Mouse (Mus musculus) kidney, embryonic 16.5 days (tissue): ENCODE data around the gene Zmiz1. TPM values are rescaled to one million over a fixed set of nuclear protein-coding genes. Genes with fewer than 3 reads are reported as not detected.
A peak's percentile ranks its signal among the peaks of the same experiment; 100 is the strongest.

Source experiments
- ATAC-seq: fragments of 200-750 bp; cut with Nextera tagmentation; 2 replicates; pipeline ENCODE4 v1.8.0; 2017; ENCODE audit warnings: moderate TSS enrichment; ENCODE audit not compliant: low FRiP score, low TSS enrichment
- H3K27ac ChIP-seq: fragments of 300-500 bp; sonication (generic); 2 replicates; pipeline ENCODE4 v1.5.1; 2014; ENCODE audit warnings: low read length
- H3K27me3 ChIP-seq: fragments of 300-500 bp; sonication (generic); 2 replicates; pipeline ENCODE4 v1.6.1; 2014; ENCODE audit warnings: low read length, control low read depth, mixed read lengths; ENCODE audit not compliant: insufficient read depth
- H3K36me3 ChIP-seq: fragments of 300-500 bp; sonication (generic); 2 replicates; pipeline ENCODE4 v1.6.1; 2014; ENCODE audit warnings: low read length, control low read depth, mixed read lengths; ENCODE audit not compliant: insufficient read depth
- H3K4me1 ChIP-seq: fragments of 300-500 bp; sonication (generic); 2 replicates; pipeline ENCODE4 v1.6.1; 2014; ENCODE audit warnings: low read length, control low read depth, mixed read lengths; ENCODE audit not compliant: insufficient read depth
- H3K4me2 ChIP-seq: fragments of 300-500 bp; sonication (generic); replicated peaks from 2 replicates; pipeline ENCODE4 v1.6.1; 2014; ENCODE audit warnings: low read depth, low read length
- H3K4me3 ChIP-seq: fragments of 300-500 bp; sonication (generic); 2 replicates; pipeline ENCODE4 v1.5.1; 2014; ENCODE audit warnings: mild to moderate bottlenecking, low read length
- H3K9ac ChIP-seq: fragments of 300-500 bp; sonication (generic); replicated peaks from 2 replicates; pipeline ENCODE4 v1.6.1; 2014; ENCODE audit warnings: low read length
- H3K9me3 ChIP-seq: fragments of 300-500 bp; sonication (generic); 2 replicates; pipeline ENCODE4 v1.6.1; 2016; ENCODE audit warnings: low read length, control low read depth
- WGBS: fragments of 180-500 bp; shearing (Covaris S2); extraction: QIAGEN DNeasy Blood & Tissue Kit; methylation state at CpG from one replicate; pipeline ENCODE4 v1.1.7; 2014; 5-methylcytosine and 5-hydroxymethylcytosine counted together
- polyA plus RNA-seq: library from polyadenylated mRNA; unstranded; fragments of >200 nt; fragmentation: Nextera tagmentation; extraction: Ambion mirVana; gene quantifications from 2 replicates; pipeline ENCODE4 v1.2.1, GENCODE M21; 2015

Zmiz1 gene
- polyA plus RNA-seq, 1 experiment from 2014 or later = 36.0 TPM

GRCm38 (mm10) chr14:25664310-25664695 lies 205.3 kb downstream of the Zmiz1 start:
- no peak overlapping the region for H3K27ac ChIP-seq
- H3K4me2 ChIP-seq = no peak overlapping the region
- H3K36me3 ChIP-seq = peaks cover 78% of the 10 kb centered on the region
- no peak for ATAC-seq
- no peaks in the 10 kb centered on the region for H3K4me1 ChIP-seq
- no peaks in the 10 kb centered on the region for H3K9me3 ChIP-seq
- H3K27me3 ChIP-seq = no peaks in the 10 kb centered on the region
- H3K9ac ChIP-seq = no peak overlapping the region
- 74% methylated on average over 7 of the region's 7 CpGs for WGBS
- H3K4me3 ChIP-seq = no peak overlapping the region

- ATAC-seq = no peak
- Histone ChIP-seq H3K9me3 (no peaks in the 10 kb centered on the region), H3K27me3 (no peaks in the 10 kb centered on the region), H3K9ac (no peak overlapping the region), H3K4me3 (no peak overlapping the region), H3K4me1 (no peaks in the 10 kb centered on the region), H3K4me2 (no peak overlapping the region), H3K27ac (no peak overlapping the region), H3K36me3 (peaks cover 67% of the 10 kb centered on the region)
- 81% methylated on average over 19 of the region's 19 CpGs for WGBS
These were observed 206.5 kb downstream of the Zmiz1 start for GRCm38 (mm10) chr14:25665314-25665970.

GRCm38 (mm10) chr14:25666668-25667376 lies 207.8 kb downstream of the Zmiz1 start:
- no peaks in the 10 kb centered on the region for H3K4me1 ChIP-seq
- H3K27ac ChIP-seq = no peak overlapping the region
- ATAC-seq = no peak
- H3K4me3 ChIP-seq = no peak overlapping the region
- no peaks in the 10 kb centered on the region for H3K27me3 ChIP-seq
- no peak overlapping the region for H3K4me2 ChIP-seq
- no peak overlapping the region for H3K9ac ChIP-seq
- no peaks in the 10 kb centered on the region for H3K9me3 ChIP-seq
- 81% methylated on average over 2 of the region's 2 CpGs for WGBS
- H3K36me3 ChIP-seq = peaks cover 53% of the 10 kb centered on the region

- H3K36me3 ChIP-seq = peaks cover 45% of the 10 kb centered on the region
- no peak for ATAC-seq
- no peaks in the 10 kb centered on the region for H3K4me1 ChIP-seq
- no peaks in the 10 kb centered on the region for H3K27me3 ChIP-seq
- no peaks in the 10 kb centered on the region for H3K9me3 ChIP-seq
- H3K27ac ChIP-seq = no peak overlapping the region
- WGBS = 67% methylated on average over 3 of the region's 3 CpGs
- no peak overlapping the region for H3K9ac ChIP-seq
- no peak overlapping the region for H3K4me2 ChIP-seq
- H3K4me3 ChIP-seq = no peak overlapping the region
These were observed 208.6 kb downstream of the Zmiz1 start for GRCm38 (mm10) chr14:25667587-25667986.

- H3K4me3 ChIP-seq = no peak overlapping the region
- no peak overlapping the region for H3K27ac ChIP-seq
- H3K4me1 ChIP-seq = 0 out of 2 replicates have a peak, but pooled peaks cover 3% of the 10 kb centered on the region
- H3K9ac ChIP-seq = no peak overlapping the region
- H3K36me3 ChIP-seq = no peaks in the 10 kb centered on the region
- ATAC-seq = no peak
- WGBS = 50% methylated on average over 7 of the region's 7 CpGs
- no peaks in the 10 kb centered on the region for H3K27me3 ChIP-seq
- no peaks in the 10 kb centered on the region for H3K9me3 ChIP-seq
- no peak overlapping the region for H3K4me2 ChIP-seq
These were observed 220.6 kb downstream of the Zmiz1 start for GRCm38 (mm10) chr14:25679625-25680024.

GRCm38 (mm10) chr14:25682020-25682419 lies 223.0 kb downstream of the Zmiz1 start:
- H3K4me2 ChIP-seq = no peak overlapping the region
- no peaks in the 10 kb centered on the region for H3K36me3 ChIP-seq

GRCm38 (mm10) chr14:25686216-25686945 lies 227.4 kb downstream of the Zmiz1 start:
- H3K27ac ChIP-seq = no peak overlapping the region
- WGBS = 53% methylated on average over 7 of the region's 7 CpGs
- H3K9ac ChIP-seq = no peak overlapping the region

More at GRCm38 (mm10) chr14:25682020-25682419, 223.0 kb downstream of the Zmiz1 start:
- WGBS = 71% methylated on average over 6 of the region's 6 CpGs
- Histone ChIP-seq H3K9me3 (no peaks in the 10 kb centered on the region), H3K4me3 (no peak overlapping the region), H3K27me3 (no peaks in the 10 kb centered on the region), H3K27ac (no peak overlapping the region), H3K9ac (no peak overlapping the region), H3K4me1 (peaks cover 3% of the 10 kb centered on the region; the same call in 1 of the 2 replicates)
- no peak for ATAC-seq

GRCm38 (mm10) chr14:25686983-25687901 lies 228.3 kb downstream of the Zmiz1 start:
- no peak overlapping the region for H3K4me2 ChIP-seq
- H3K27ac ChIP-seq = no peak overlapping the region
- 82% methylated on average over 10 of the region's 10 CpGs for WGBS
- no peak overlapping the region for H3K9ac ChIP-seq
- H3K4me3 ChIP-seq = no peak overlapping the region
- no peaks in the 10 kb centered on the region for H3K36me3 ChIP-seq
- ATAC-seq = no peak
- no peaks in the 10 kb centered on the region for H3K27me3 ChIP-seq
- no peaks in the 10 kb centered on the region for H3K9me3 ChIP-seq
- no peaks in the 10 kb centered on the region; the same call in 1 of the 2 replicates for H3K4me1 ChIP-seq

More at GRCm38 (mm10) chr14:25686216-25686945, 227.4 kb downstream of the Zmiz1 start:
- Histone ChIP-seq H3K36me3 (no peaks in the 10 kb centered on the region), H3K27me3 (no peaks in the 10 kb centered on the region), H3K9me3 (no peaks in the 10 kb centered on the region), H3K4me1 (no peaks in the 10 kb centered on the region; the same call in 1 of the 2 replicates), H3K4me3 (no peak overlapping the region), H3K4me2 (no peak overlapping the region)
- no peak for ATAC-seq

- Histone ChIP-seq H3K36me3 (peaks cover 11% of the 10 kb centered on the region), H3K9me3 (no peaks in the 10 kb centered on the region), H3K9ac (peak overlapping the region; percentile 41), H3K27me3 (no peaks in the 10 kb centered on the region), H3K4me3 (peak overlapping the region; percentile 89), H3K4me2 (peak overlapping the region; percentile 91), H3K27ac (0 out of 2 replicates have a peak overlapping the region, but pooled peaks have one; percentile 20), H3K4me1 (peaks cover 24% of the 10 kb centered on the region)
- peak; percentile 37 for ATAC-seq
- WGBS = 63% methylated on average over 6 of the region's 6 CpGs
These were observed 234.4 kb downstream of the Zmiz1 start for GRCm38 (mm10) chr14:25693271-25693887.
